Mouse (Mus musculus): Measurements from ENCODE around the gene Cab39. TPM values are rescaled to one million over a fixed set of nuclear protein-coding genes. Genes with fewer than 3 reads are reported as not detected.

Cab39 gene
- polyA plus RNA-seq, 1 experiment from 2014 or later, result 34.0 TPM

DNA sequence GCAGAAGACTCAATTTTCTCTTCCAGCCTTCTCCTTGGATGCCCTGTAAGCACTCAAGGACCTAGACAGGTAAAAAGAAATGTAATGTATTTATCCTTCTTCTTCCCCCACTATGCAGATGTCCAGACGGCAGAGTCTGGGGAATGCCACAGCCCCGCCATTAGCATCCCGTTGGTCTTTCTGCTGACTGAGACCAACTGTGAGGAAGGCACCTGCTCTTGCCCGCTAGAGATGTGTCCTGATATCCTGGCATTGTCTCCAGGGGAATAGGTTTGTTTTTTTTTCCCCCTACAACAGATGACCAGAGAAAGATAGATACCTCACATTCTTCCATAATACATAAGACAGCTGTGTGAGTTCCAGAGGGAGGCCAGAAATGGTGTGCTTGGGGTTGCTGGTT lies 28.9 kb upstream of the Cab39 start:
- no peaks in the 10 kb centered on the region for H3K4me1 ChIP-seq
- no peak overlapping the region for H3K4me3 ChIP-seq
- WGBS, result 86% methylated on average over 4 of the region's 4 CpGs
- no peaks in the 10 kb centered on the region for H3K36me3 ChIP-seq (replicated peaks)
- H3K27me3 ChIP-seq (ENCODE audit: poor library complexity, severe bottlenecking), result no peaks in the 10 kb centered on the region
- H3K27ac ChIP-seq, result no peak overlapping the region
- DNase-seq (ENCODE audit: extremely low spot score, low spot score), result no peak
- no peaks in the 10 kb centered on the region for H3K9me3 ChIP-seq

DNA sequence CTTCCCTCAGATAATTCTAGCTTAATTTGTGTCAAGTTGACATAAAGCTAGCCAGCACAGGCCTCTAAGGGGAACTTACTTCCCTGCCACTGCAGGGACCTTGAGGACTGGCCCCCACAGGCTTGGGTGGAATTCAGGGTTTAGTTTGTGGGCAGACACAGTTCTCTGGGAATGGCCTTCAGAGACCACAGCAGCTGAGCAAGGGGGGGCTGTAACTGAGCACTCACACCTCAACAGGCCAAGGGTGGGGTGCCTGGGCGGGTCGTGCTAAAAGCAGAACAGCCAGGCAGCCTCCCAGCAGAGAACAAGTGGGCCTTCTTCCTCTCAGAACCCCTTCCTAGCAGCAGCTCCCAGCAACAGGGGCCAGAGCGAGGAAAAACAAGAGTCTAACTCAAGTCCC lies 27.1 kb upstream of the Cab39 start:
- no peak for DNase-seq (ENCODE audit: extremely low spot score, low spot score)
- Histone ChIP-seq H3K36me3 (replicated peaks) (no peaks in the 10 kb centered on the region), H3K4me1 (no peaks in the 10 kb centered on the region), H3K9me3 (no peaks in the 10 kb centered on the region), H3K27ac (no peak overlapping the region), H3K4me3 (no peak overlapping the region), H3K27me3 (ENCODE audit: poor library complexity, severe bottlenecking) (no peaks in the 10 kb centered on the region)
- WGBS, result 87% methylated on average over 3 of the region's 3 CpGs

DNA sequence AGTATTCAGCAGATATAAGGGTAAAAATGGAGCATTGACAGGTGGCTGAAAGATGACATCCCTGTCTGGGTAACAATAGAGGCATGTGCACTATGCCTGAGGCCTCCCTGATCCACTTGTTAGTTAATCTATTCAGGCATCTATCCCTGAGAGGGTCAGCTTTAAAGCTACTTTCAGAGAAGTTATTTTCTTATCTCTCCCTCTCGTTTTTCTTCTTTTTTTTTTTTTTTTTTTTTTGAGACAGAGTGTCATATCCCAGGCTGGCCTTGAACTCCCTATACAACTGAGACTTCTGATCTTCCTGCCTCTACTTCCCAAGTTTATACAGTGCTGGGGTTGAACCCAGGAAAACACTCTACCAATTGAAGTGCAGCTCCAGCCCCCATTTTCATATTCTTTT lies 25.5 kb upstream of the Cab39 start:
- no peaks in the 10 kb centered on the region for H3K4me1 ChIP-seq
- H3K36me3 ChIP-seq (replicated peaks), result no peaks in the 10 kb centered on the region
- DNase-seq (ENCODE audit: extremely low spot score, low spot score), result no peak
- H3K9me3 ChIP-seq, result no peaks in the 10 kb centered on the region
- no peaks in the 10 kb centered on the region for H3K27me3 ChIP-seq (ENCODE audit: poor library complexity, severe bottlenecking)
- 89% methylated on average over 1 of the region's 1 CpGs for WGBS
- H3K4me3 ChIP-seq, result no peak overlapping the region
- no peak overlapping the region for H3K27ac ChIP-seq

DNA sequence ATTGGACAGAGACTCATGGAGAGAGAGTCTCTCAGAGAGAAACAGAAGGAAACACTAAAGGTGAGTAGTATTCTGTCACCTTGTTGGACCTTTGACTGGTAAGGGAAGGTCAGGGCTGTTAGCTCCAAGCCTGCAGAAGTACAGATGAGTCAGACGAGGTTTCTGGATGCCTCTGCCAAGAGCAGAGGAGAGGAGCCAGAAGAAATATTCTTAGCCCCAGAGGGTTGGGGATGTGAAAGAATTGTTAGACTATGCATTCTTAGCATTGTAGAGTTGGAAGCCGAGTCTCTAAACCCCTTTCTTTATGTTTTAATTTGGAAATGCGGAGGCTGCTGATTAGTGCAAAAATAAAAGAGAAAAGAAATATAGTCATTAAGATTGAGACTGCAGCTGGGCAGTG lies 21.3 kb upstream of the Cab39 start:
- Histone ChIP-seq H3K9me3 (no peaks in the 10 kb centered on the region), H3K36me3 (replicated peaks) (no peaks in the 10 kb centered on the region), H3K4me1 (no peaks in the 10 kb centered on the region), H3K4me3 (no peak overlapping the region), H3K27me3 (ENCODE audit: poor library complexity, severe bottlenecking) (no peaks in the 10 kb centered on the region), H3K27ac (no peak overlapping the region)
- 78% methylated on average over 3 of the region's 3 CpGs for WGBS
- no peak for DNase-seq (ENCODE audit: extremely low spot score, low spot score)

DNA sequence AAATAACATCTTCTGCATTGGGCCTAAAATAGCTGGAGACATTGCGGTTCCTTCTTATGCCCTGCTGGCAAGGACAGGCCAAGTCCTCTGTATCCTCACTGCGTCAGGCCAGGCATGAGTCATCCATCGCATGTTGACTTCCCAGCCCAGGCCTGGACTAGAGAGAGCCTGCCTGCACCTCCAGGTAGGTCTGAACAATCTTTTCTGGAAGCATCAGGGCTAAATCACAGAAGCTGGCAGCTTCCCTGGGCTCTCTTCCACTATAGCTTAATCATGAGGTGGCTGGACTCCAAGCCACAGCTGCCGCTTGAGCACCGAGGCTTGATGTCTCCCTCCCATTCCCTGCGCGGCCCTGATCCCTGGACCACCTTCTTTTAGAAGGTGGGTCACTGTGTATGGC lies 18.1 kb upstream of the Cab39 start:
- H3K36me3 ChIP-seq (replicated peaks), result no peaks in the 10 kb centered on the region
- no peak overlapping the region for H3K27ac ChIP-seq
- H3K4me1 ChIP-seq, result no peaks in the 10 kb centered on the region
- 94% methylated on average over 7 of the region's 7 CpGs for WGBS
- H3K4me3 ChIP-seq, result no peak overlapping the region
- DNase-seq (ENCODE audit: extremely low spot score, low spot score), result no peak
- H3K9me3 ChIP-seq, result no peaks in the 10 kb centered on the region
- no peaks in the 10 kb centered on the region for H3K27me3 ChIP-seq (ENCODE audit: poor library complexity, severe bottlenecking)

DNA sequence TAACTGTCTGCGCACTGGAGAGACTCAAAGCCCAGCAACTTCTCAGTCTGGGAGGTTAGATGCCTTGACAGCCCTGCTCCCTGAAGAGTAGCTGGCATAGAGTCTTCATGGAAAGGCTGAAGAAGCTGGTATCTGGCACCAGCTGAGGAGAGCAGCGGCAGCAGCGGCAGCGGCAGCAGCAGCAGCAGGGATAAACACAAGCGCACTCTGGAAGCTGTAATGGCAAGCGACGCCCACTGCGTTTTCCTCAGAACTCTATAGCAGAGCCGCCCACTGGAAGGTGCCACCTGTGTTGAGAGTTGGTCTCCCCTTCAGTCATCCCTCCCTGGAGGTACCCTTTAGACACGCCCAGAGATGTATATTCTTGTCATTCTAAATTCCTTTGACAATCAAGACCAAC lies 17.1 kb upstream of the Cab39 start:
- Histone ChIP-seq H3K9me3 (no peaks in the 10 kb centered on the region), H3K27me3 (ENCODE audit: poor library complexity, severe bottlenecking) (no peaks in the 10 kb centered on the region), H3K27ac (no peak overlapping the region), H3K4me3 (no peak overlapping the region), H3K36me3 (replicated peaks) (no peaks in the 10 kb centered on the region), H3K4me1 (no peaks in the 10 kb centered on the region)
- WGBS, result 60% methylated on average over 10 of the region's 10 CpGs
- no peak for DNase-seq (ENCODE audit: extremely low spot score, low spot score)

DNA sequence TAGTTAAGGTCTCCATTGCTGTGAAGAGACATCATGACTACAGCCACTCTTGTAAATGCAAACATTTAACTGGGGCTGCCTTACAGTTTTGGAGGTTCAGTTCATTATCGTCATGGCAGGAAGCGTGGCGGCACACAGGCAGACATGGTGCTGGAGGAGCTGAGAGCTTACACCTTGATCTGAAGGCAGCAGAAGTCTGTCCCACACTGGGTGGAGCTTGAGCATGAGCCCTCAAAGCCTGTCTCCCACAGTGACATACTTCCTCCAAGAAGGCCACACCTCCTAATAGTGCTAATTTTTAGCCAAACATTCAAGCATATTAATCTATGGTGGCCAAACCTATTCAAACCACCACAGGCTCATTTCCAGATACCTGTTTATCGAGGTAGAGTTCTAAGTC lies 14.8 kb upstream of the Cab39 start, which contains the start of gene A630001G21Rik:
Gene A630001G21Rik (minus strand): TSS at position 208 of the 400 bp plus-strand sequence.
- DNase-seq (ENCODE audit: extremely low spot score, low spot score), result no peak
- WGBS, result 86% methylated on average over 4 of the region's 4 CpGs
- no peak within 1 kb of the TSS for H3K4me3 ChIP-seq

DNA sequence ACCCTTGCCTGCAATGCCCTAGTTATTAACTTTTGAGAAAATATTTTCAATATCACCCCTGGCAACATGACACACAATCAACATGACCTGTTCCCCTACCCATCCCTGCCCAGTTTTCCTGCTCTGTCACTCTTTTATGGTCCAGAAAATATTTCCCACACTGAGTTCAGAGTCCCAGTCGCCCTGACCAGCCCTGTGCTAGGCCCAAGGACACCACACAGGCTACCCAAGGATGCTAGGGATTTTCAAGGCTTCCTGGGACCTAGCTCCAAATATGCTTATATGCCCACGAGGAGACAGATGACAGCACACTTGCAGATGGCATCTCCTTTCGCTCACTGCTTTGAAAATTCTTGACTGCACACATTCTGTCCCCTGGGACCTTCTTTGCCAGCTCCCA lies 14.2 kb upstream of the Cab39 start:
- Histone ChIP-seq H3K9me3 (no peaks in the 10 kb centered on the region), H3K36me3 (replicated peaks) (no peaks in the 10 kb centered on the region)
- WGBS, result 88% methylated on average over 3 of the region's 3 CpGs

More for the DNA sequence above, 14.8 kb upstream of the Cab39 start, which contains the start of gene A630001G21Rik:
- Histone ChIP-seq H3K27ac (no peak within 1 kb of the TSS), H3K36me3 (replicated peaks) (no peaks in the 10 kb centered on the region), H3K9me3 (no peaks in the 10 kb centered on the region), H3K4me1 (no peaks in the 10 kb centered on the region), H3K27me3 (ENCODE audit: poor library complexity, severe bottlenecking) (no peaks in the 10 kb centered on the region)

DNA sequence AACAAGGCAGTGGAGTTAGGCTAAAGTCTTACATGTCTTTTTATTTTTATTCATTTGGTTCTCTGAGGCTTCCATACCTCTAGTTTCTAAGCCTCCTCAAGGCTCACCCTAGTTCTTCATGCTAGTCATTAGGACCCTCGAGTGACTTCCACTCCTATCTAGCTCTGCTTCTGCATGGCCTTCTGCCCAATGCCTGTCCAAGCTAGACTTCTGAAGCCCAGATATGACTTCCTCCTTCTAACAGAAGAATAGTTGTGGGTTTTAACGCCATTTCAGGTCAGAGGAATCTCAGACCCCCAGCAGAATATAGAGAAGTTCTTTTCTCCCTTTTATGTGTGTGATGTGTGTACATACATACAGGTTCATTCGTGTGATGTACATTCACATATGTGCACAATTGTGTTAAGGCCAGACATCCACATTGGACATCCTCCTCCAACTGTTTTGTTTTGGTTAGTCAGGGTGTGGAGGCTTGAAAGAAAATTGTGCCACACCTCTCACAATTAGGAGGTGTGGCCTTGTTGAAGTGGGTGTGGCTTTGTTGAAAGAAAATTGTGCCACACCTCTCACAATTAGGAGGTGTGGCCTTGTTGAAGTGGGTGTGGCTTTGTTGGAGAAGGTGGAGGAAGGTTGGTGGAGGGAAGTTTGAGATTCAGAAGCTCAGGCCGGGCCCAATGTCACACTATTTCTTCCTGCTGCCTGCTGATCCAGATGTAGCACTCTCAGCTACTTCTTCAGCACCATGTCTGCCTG lies 13.6 kb upstream of the Cab39 start:
- Histone ChIP-seq H3K4me1 (no peaks in the 10 kb centered on the region), H3K36me3 (replicated peaks) (no peaks in the 10 kb centered on the region), H3K9me3 (no peaks in the 10 kb centered on the region), H3K4me3 (no peak overlapping the region), H3K27me3 (ENCODE audit: poor library complexity, severe bottlenecking) (no peaks in the 10 kb centered on the region), H3K27ac (no peak overlapping the region)
- WGBS, result 84% methylated on average over 4 of the region's 4 CpGs
- DNase-seq (ENCODE audit: extremely low spot score, low spot score), result no peak

More for the DNA sequence above, 14.2 kb upstream of the Cab39 start:
- Histone ChIP-seq H3K4me3 (no peak overlapping the region), H3K27ac (no peak overlapping the region), H3K27me3 (ENCODE audit: poor library complexity, severe bottlenecking) (no peaks in the 10 kb centered on the region), H3K4me1 (no peaks in the 10 kb centered on the region)
- DNase-seq (ENCODE audit: extremely low spot score, low spot score), result no peak

DNA sequence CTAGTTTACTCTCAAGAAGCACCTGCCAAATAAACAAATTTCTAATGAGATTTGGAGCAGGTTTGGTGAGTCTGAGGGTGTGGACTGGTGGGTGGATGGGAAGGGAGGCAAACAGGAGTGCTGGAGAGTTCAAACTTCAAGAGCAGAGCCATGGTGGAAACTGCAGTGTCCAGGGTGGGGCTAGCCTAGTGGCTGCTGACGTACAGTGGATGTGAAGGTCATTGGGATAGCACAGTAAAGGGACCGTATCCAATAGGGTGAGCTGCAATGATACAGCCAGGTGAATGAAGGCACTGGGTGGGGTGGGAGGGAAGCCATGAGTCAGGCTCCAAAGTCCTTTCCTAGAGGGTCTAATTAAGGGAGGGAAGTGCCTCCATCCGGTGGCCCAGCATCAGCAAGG lies 2.7 kb upstream of the Cab39 start:
- H3K36me3 ChIP-seq (replicated peaks), result no peaks in the 10 kb centered on the region
- H3K4me3 ChIP-seq, result no peak overlapping the region
- no peaks in the 10 kb centered on the region for H3K27me3 ChIP-seq (ENCODE audit: poor library complexity, severe bottlenecking)
- H3K4me1 ChIP-seq, result peaks cover 17% of the 10 kb centered on the region
- no peak overlapping the region for H3K27ac ChIP-seq
- DNase-seq (ENCODE audit: extremely low spot score, low spot score), result no peak
- 82% methylated on average over 3 of the region's 3 CpGs for WGBS
- H3K9me3 ChIP-seq, result no peaks in the 10 kb centered on the region

DNA sequence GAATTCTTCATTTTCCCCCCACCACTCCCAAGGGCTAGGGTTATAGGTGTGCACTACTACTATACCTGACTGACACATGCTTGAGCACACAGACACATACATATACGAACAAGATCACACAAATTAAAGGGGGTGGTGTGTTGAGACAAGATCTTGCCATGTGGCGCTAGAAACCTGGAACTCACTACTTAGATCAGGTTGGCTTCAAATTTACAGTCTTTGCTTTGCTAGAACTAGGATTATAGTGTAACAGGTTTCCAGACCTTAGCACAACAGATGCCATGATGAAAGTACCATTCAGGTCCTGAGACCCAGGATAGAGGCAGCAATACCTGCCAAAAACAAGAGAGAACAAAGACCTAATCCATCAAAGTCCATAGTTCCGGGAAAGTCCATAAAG lies 1.8 kb upstream of the Cab39 start:
- DNase-seq (ENCODE audit: extremely low spot score, low spot score), result no peak
- H3K27ac ChIP-seq, result no peak overlapping the region
- H3K4me3 ChIP-seq, result no peak overlapping the region
- WGBS, result 83% methylated on average over 3 of the region's 3 CpGs
- H3K36me3 ChIP-seq (replicated peaks), result peaks cover 7% of the 10 kb centered on the region
- H3K27me3 ChIP-seq (ENCODE audit: poor library complexity, severe bottlenecking), result no peaks in the 10 kb centered on the region
- no peaks in the 10 kb centered on the region for H3K9me3 ChIP-seq
- peaks cover 18% of the 10 kb centered on the region for H3K4me1 ChIP-seq

DNA sequence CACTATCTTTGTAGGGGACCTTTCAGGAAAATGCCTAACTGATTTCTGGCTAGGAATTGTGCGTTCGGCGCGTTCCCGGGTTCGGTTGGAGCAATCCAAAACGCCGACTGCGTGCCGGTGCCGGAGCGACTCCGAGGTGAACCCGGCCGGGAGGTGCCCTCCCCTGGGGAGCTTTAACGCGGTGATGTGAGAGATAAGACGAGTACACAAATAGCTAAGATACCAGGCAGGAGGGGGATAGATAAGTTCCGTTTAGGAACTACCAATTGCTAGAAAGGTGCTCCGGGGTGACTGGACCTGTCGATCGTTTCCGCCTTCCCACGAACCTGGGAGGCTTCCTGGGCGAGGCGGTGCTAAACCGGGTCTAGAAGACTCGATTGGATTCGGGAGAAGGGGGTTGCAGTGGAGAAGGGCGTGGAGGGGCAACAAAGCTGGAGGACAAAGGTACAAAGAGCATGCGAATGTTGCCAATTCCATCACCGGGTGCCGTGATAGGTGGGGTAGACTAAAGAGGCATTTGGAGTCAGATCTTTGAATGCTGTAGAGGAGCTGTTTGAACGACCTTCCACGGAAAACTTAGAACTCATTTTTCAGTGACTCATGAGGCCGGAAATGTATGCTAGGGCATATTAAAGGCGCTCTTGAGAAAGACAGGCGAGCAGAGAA lies 998 bp downstream of the Cab39 start:
- H3K27ac ChIP-seq, result peak overlapping the region; percentile 96
- no peaks in the 10 kb centered on the region for H3K27me3 ChIP-seq (ENCODE audit: poor library complexity, severe bottlenecking)
- no peaks in the 10 kb centered on the region for H3K9me3 ChIP-seq
- WGBS, result under 1% methylated on average over 38 of the region's 38 CpGs
- H3K36me3 ChIP-seq (replicated peaks), result peaks cover 15% of the 10 kb centered on the region
- peaks cover 18% of the 10 kb centered on the region for H3K4me1 ChIP-seq
- peak; percentile 60 for DNase-seq (ENCODE audit: extremely low spot score, low spot score)
- H3K4me3 ChIP-seq, result peak overlapping the region; percentile 95

DNA sequence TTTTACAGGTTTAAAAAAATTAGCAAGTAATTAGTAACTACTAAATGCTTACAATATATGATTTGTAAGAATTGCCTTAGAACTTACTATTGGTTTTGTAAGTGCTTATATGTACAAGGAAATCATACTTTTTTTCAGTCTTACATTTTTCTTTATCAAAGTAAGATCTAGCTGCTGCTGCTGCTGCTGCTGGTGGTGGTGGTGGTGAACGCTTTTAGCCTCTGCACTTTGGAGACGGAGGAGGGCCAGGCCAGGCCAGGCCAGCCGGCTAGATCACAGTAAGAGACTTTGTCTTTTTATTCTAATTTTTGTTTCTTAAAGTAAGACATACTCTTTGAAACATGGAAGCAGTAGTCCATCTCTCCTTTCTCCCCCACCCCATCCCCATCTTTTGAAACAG lies 2.0 kb downstream of the Cab39 start:
- Histone ChIP-seq H3K4me1 (peaks cover 18% of the 10 kb centered on the region), H3K9me3 (no peaks in the 10 kb centered on the region), H3K36me3 (replicated peaks) (peaks cover 15% of the 10 kb centered on the region), H3K27ac (no peak overlapping the region), H3K4me3 (peak overlapping the region; percentile 95), H3K27me3 (ENCODE audit: poor library complexity, severe bottlenecking) (no peaks in the 10 kb centered on the region)
- WGBS, result 92% methylated on average over 3 of the region's 3 CpGs
- no peak for DNase-seq (ENCODE audit: extremely low spot score, low spot score)
